Mouse (Mus musculus) myocyte (in vitro differentiated cells): ENCODE data around the gene Mgll.

ENCODE experiments used
- MAX ChIP-seq: IDR thresholded peaks from one replicate; pipeline ENCODE4 v1.6.1; 2011; ENCODE audit warnings: low read depth, mild to moderate bottlenecking, control low read depth
- MYOD1 ChIP-seq, 3 experiments: IDR thresholded peaks; one replicate each; pipeline ENCODE4 v1.6.1; 2011; ENCODE audit warnings: control low read depth in 2 of 3, low read depth in 2 of 3, mild to moderate bottlenecking in 2 of 3, moderate library complexity in 1 of 3; ENCODE audit not compliant: insufficient read length in 2 of 3, control insufficient read depth in 1 of 3
- MYOG ChIP-seq, 3 experiments: IDR thresholded peaks; one replicate each; pipeline ENCODE4 v1.6.1; 2011; ENCODE audit warnings: control low read depth in 2 of 3, low read depth in 2 of 3, mild to moderate bottlenecking in 2 of 3; ENCODE audit not compliant: insufficient read length in 2 of 3, control insufficient read depth in 1 of 3, insufficient read depth in 1 of 3
- POLR2A ChIP-seq: IDR thresholded peaks from one replicate; pipeline ENCODE4 v1.6.1; 2011; ENCODE audit warnings: low read depth, mild to moderate bottlenecking, control low read depth, moderate library complexity; ENCODE audit not compliant: insufficient read length
- TCF12 ChIP-seq: IDR thresholded peaks from one replicate; pipeline ENCODE4 v1.6.1; 2011; ENCODE audit warnings: mild to moderate bottlenecking, control low read depth; ENCODE audit not compliant: poor library complexity, insufficient read depth, severe bottlenecking
- USF1 ChIP-seq: IDR thresholded peaks from one replicate; pipeline ENCODE4 v1.6.1; 2011; ENCODE audit warnings: low read depth, mild to moderate bottlenecking, control low read depth, moderate library complexity

GRCm38 (mm10) chr6:88871546-88871945 lies 147.3 kb downstream of the Mgll start:
- TF ChIP-seq MYOG (IDR thresholded peaks at IDR 0.05; ENCODE audit: control insufficient read depth in 1 of 3, insufficient read depth in 1 of 3, insufficient read length in 2 of 3, low read depth in 2 of 3) (no peak), MAX (no peak), TCF12 (no peak), POLR2A (no peak), MYOD1 (IDR thresholded peaks at IDR 0.05; ENCODE audit: control insufficient read depth in 1 of 3, insufficient read length in 2 of 3, low read depth in 2 of 3) (no peak), USF1 (no peak)
